Mouse (Mus musculus): ENCODE measurements around the gene Fam193a. TPM values are rescaled to one million over a fixed set of nuclear protein-coding genes. Genes with fewer than 3 reads are reported as not detected.

Gene Fam193a
- polyA plus RNA-seq, 1 experiment from 2014 or later: 4.9 TPM

DNA sequence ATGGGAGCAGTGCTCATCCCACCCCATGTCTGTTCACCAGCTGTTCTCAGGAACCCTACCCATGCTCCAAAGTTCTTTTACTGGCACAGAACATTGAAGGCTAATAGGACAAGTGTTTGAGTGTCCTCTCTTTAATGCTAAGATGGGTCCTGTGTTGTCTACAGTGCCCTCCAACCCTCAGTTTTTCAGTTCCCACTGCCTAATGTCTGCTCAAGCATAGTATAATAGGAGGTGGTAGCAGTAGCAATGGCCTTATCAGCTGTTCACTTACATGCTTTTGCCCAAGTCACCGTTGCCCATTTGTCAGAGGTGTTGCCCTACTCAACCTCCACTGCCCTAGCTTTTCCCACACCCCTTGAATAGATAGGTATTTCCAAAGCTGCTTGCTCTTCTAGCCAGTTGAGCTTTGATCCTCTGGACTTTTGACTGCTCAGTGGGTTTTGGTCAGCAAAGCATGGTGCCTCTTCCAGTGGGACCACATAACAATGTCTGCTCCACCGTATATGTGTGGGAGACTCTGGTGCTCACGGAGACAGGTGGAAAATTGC, 17.6 kb upstream of the Fam193a start:
- Histone ChIP-seq H3K9ac (no peak overlapping the region), H3K4me2 (no peak overlapping the region), H3K27me3 (replicated peaks) (no peaks in the 10 kb centered on the region), H3K9me3 (replicated peaks) (no peaks in the 10 kb centered on the region), H3K27ac (no peak overlapping the region), H3K4me1 (0 out of 2 replicates have a peak, but pooled peaks cover 3% of the 10 kb centered on the region), H3K4me3 (no peak overlapping the region), H3K36me3 (peaks cover 98% of the 10 kb centered on the region)
- no peak for ATAC-seq
- 91% methylated on average over 3 of the region's 3 CpGs for WGBS (ENCODE audit: insufficient replicate concordance)

- Histone ChIP-seq H3K9ac (no peak overlapping the region), H3K27me3 (replicated peaks) (no peaks in the 10 kb centered on the region), H3K4me1 (no peaks in the 10 kb centered on the region), H3K36me3 (peaks cover 80% of the 10 kb centered on the region), H3K9me3 (replicated peaks) (no peaks in the 10 kb centered on the region), H3K4me2 (no peak overlapping the region), H3K27ac (no peak overlapping the region), H3K4me3 (no peak overlapping the region)
- WGBS (ENCODE audit: insufficient replicate concordance): 94% methylated on average over 3 of the region's 3 CpGs
- ATAC-seq: no peak
Measured at GRCm38 (mm10) chr5:34360261-34360660, 9.5 kb upstream of the Fam193a start.

- no peaks in the 10 kb centered on the region for H3K9me3 ChIP-seq (replicated peaks)
- no peak overlapping the region for H3K9ac ChIP-seq
- H3K27ac ChIP-seq: no peak overlapping the region
- no peak overlapping the region for H3K4me2 ChIP-seq
- no peaks in the 10 kb centered on the region for H3K4me1 ChIP-seq
- peaks cover 54% of the 10 kb centered on the region for H3K36me3 ChIP-seq
- ATAC-seq: no peak
- H3K4me3 ChIP-seq: no peak overlapping the region
- no peaks in the 10 kb centered on the region for H3K27me3 ChIP-seq (replicated peaks)
Measured at GRCm38 (mm10) chr5:34363115-34363514, 6.6 kb upstream of the Fam193a start.

- H3K27me3 ChIP-seq (replicated peaks): no peaks in the 10 kb centered on the region
- H3K4me2 ChIP-seq: peak overlapping the region; percentile 96
- H3K4me3 ChIP-seq: peak overlapping the region; percentile 92
- H3K9ac ChIP-seq: peak overlapping the region; percentile 90
- peaks cover 39% of the 10 kb centered on the region for H3K4me1 ChIP-seq
- no peaks in the 10 kb centered on the region for H3K9me3 ChIP-seq (replicated peaks)
- 66% methylated on average over 7 of the region's 7 CpGs for WGBS (ENCODE audit: insufficient replicate concordance)
- H3K27ac ChIP-seq: peak overlapping the region; percentile 79
- peaks cover 14% of the 10 kb centered on the region for H3K36me3 ChIP-seq
- ATAC-seq: no peak
Measured at GRCm38 (mm10) chr5:34368551-34369290, 1.0 kb upstream of the Fam193a start.

DNA sequence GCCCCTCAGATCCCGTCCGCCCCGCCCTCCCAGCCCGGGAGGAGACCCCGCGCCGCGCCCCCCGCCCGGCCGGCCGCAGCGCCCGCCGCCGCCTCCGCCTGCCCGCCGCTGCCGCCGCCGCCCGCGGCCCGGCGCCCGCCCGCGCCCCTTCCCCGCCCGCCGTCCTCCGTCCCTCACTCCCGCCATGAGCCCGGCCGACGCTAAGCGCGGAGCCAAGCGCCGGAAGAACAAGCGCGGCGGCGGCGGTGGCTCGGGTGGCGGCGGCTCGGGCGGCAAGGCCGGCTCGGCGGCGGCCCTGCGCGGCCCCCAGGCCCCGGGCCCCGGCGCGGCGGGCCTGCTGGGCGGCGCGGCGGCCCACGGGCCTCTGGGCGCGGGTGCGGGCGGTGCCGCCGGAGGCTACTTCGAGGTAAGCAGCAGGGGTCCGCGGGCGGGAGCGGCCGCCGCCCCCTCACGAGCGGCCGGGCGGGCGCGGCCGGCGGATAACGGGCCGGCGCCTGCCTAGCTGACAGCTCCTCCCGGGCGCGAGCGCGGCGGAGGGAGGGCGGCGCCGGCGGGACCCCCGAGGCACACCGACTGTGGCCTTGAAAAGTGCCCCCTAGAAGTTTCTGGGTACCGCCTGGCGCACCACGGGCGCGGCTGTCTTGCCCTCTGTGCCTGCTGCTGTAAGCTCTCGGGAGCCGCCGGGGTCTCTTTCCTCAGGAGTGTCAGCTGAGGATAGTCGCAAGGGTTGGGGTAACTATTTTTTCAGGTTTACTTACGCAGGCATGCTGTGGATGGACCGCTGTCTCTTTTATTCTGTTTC, 490 bp downstream of the Fam193a start:
- Histone ChIP-seq H3K27me3 (replicated peaks) (no peaks in the 10 kb centered on the region), H3K36me3 (peaks cover 6% of the 10 kb centered on the region), H3K9ac (peak overlapping the region; percentile 90), H3K27ac (peak overlapping the region; percentile 85), H3K4me1 (peaks cover 39% of the 10 kb centered on the region), H3K4me3 (peak overlapping the region; percentile 92), H3K9me3 (replicated peaks) (no peaks in the 10 kb centered on the region), H3K4me2 (peak overlapping the region; percentile 96)
- WGBS (ENCODE audit: insufficient replicate concordance): under 1% methylated on average over 48 of the region's 114 CpGs
- peak; percentile 10; the same call in 1 of the 2 replicates for ATAC-seq

DNA sequence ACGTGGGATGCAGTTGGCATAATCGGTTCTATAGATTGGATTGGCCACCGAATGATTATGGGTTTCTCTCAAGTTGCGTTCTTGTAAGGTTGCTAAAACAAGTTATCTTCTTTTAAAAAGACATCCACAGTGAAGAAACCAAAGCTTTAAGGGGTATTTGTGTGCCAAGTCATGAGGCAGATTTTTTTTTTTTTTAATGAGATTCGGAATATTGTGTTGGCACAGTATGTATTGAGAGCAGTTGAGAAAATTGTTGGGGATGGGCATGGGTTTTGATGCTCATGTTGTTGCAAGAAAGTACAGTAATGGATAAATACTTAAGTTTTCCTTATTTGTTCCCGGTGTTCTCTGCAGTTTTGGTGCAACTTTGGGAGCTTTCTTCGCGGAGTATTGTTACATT, 1.1 kb downstream of the Fam193a start:
- Histone ChIP-seq H3K4me1 (peaks cover 39% of the 10 kb centered on the region), H3K36me3 (peaks cover 3% of the 10 kb centered on the region), H3K27ac (peak overlapping the region; percentile 85), H3K27me3 (replicated peaks) (no peaks in the 10 kb centered on the region), H3K9me3 (replicated peaks) (no peaks in the 10 kb centered on the region), H3K4me2 (peak overlapping the region; percentile 96), H3K9ac (peak overlapping the region; percentile 90), H3K4me3 (peak overlapping the region; percentile 92)
- ATAC-seq: no peak
- 24% methylated on average over 8 of the region's 8 CpGs for whole genome bisulfite sequencing (ENCODE audit: insufficient replicate concordance)

DNA sequence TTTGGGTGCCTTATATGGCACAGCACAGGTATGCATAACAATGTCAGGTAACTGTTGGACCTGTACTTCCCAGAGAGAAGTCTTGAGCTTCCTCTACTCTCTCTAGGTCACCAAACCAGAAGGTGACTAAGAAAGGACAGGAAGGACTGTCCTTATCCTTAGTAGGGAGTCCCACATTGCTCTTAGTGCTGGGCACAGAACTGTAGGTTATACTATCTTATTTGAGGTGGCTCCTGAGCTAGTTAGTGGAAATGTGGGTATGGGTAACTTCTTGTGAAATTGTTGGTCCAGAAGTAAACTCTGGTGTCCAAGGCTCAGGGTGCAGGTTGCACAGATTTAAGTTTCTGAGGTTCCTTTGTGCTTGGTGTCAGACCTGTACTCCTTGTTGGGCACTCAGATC, 2.4 kb downstream of the Fam193a start:
- Histone ChIP-seq H3K4me2 (peak overlapping the region; percentile 2), H3K4me3 (0 out of 2 replicates have a peak overlapping the region, but pooled peaks have one; percentile 9), H3K4me1 (peaks cover 39% of the 10 kb centered on the region), H3K36me3 (peaks cover 3% of the 10 kb centered on the region), H3K9me3 (replicated peaks) (no peaks in the 10 kb centered on the region), H3K9ac (no peak overlapping the region), H3K27ac (0 out of 2 replicates have a peak overlapping the region, but pooled peaks have one; percentile 14), H3K27me3 (replicated peaks) (no peaks in the 10 kb centered on the region)
- no peak for ATAC-seq

DNA sequence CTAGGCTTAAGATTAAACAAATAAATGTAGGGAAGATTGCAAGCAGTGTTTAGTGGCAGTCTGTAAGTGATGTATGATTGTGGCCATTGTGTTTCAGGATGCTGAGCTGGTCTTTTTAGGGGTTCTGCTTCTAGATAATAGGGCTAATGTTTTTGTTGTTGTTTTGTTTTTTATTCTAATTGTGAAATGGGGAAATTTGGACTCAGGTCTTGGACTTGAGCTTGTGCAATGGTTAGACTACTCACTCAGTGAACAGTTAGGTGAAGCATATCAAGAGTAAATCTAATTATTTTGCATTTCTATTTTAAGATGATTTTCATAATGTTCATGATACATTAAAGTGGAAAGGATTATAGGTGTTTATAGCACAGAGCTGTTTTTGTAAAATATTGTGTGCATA, 2.8 kb downstream of the Fam193a start:
- Histone ChIP-seq H3K4me2 (peak overlapping the region; percentile 2; the same call in 1 of the 2 replicates), H3K4me3 (no peak overlapping the region), H3K36me3 (peaks cover 3% of the 10 kb centered on the region), H3K4me1 (peaks cover 39% of the 10 kb centered on the region), H3K9ac (no peak overlapping the region), H3K27ac (no peak overlapping the region), H3K27me3 (replicated peaks) (no peaks in the 10 kb centered on the region), H3K9me3 (replicated peaks) (no peaks in the 10 kb centered on the region)
- no peak for ATAC-seq

GRCm38 (mm10) chr5:34378787-34379186, 9.1 kb downstream of the Fam193a start:
- peaks cover 15% of the 10 kb centered on the region for H3K4me1 ChIP-seq
- no peak overlapping the region for H3K4me2 ChIP-seq
- H3K9ac ChIP-seq: no peak overlapping the region
- H3K27ac ChIP-seq: no peak overlapping the region
- ATAC-seq: no peak
- no peaks in the 10 kb centered on the region; the same call in 1 of the 2 replicates for H3K36me3 ChIP-seq
- H3K27me3 ChIP-seq (replicated peaks): no peaks in the 10 kb centered on the region
- no peaks in the 10 kb centered on the region for H3K9me3 ChIP-seq (replicated peaks)
- H3K4me3 ChIP-seq: no peak overlapping the region

DNA sequence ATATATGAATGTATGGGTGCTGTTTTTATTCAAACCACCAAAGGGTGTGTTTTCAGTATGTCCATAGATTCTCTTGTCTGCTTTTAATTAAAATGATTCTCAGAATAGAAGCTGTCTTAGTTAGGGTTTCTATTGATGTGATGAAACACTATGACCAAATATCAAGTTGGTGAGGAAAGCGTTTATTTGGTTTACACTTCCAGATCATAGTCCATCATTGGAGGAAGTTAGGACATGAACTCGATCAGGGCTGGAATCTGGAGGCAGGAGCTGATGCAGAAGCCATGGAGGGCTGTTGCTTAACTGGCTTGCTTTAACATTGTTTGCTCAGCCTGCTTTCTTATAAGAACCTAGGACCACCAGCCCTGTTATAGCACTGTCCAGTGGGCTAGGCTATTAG, 12.0 kb downstream of the Fam193a start:
- Histone ChIP-seq H3K27ac (no peak overlapping the region), H3K4me2 (no peak overlapping the region), H3K27me3 (replicated peaks) (no peaks in the 10 kb centered on the region), H3K9me3 (replicated peaks) (peaks cover 12% of the 10 kb centered on the region), H3K4me1 (peaks cover 15% of the 10 kb centered on the region), H3K36me3 (peaks cover 14% of the 10 kb centered on the region), H3K9ac (no peak overlapping the region), H3K4me3 (no peak overlapping the region)
- ATAC-seq: no peak
- WGBS (ENCODE audit: insufficient replicate concordance): 71% methylated on average over 2 of the region's 2 CpGs

DNA sequence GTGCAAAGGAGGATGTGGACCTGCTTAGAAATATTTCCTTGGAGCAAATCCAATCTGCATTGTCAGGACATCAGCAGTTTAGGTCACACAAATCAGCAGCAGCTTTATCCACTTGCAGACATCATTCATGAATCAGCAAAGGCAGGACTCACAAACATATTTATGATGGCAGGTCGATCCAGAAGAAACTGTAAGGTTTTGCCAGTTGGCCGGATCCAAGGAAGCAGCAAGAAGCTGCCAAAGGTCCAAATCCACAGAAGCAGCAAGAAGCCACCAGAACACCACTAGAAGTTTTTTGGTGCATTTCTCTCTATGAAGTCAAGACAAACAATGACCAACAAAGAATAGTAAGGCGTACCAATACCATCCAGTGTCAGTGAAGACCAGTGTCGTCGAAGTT, 15.9 kb downstream of the Fam193a start:
- Histone ChIP-seq H3K9me3 (replicated peaks) (peaks cover 12% of the 10 kb centered on the region), H3K4me1 (no peaks in the 10 kb centered on the region), H3K27me3 (replicated peaks) (no peaks in the 10 kb centered on the region), H3K4me3 (no peak overlapping the region), H3K36me3 (peaks cover 18% of the 10 kb centered on the region), H3K9ac (no peak overlapping the region), H3K27ac (no peak overlapping the region), H3K4me2 (no peak overlapping the region)
- no peak for ATAC-seq
- 88% methylated on average over 5 of the region's 5 CpGs for WGBS (ENCODE audit: insufficient replicate concordance)

GRCm38 (mm10) chr5:34386744-34387143, 17.0 kb downstream of the Fam193a start:
- Histone ChIP-seq H3K27me3 (replicated peaks) (no peaks in the 10 kb centered on the region), H3K4me2 (no peak overlapping the region), H3K4me1 (no peaks in the 10 kb centered on the region), H3K36me3 (peaks cover 18% of the 10 kb centered on the region), H3K27ac (no peak overlapping the region), H3K9ac (no peak overlapping the region), H3K4me3 (no peak overlapping the region), H3K9me3 (replicated peaks) (peaks cover 12% of the 10 kb centered on the region)
- no peak for ATAC-seq
- WGBS (ENCODE audit: insufficient replicate concordance): 77% methylated on average over 2 of the region's 2 CpGs

All from liver, embryonic 12.5 days (tissue).